Mouse (Mus musculus) kidney, postnatal 14 days (tissue): ENCODE data around the gene Prkd3.

ENCODE experiments used
- DNase-seq: peaks from one replicate; pipeline ENCODE4 v3.0.0; 2022; ENCODE audit warnings: mixed read lengths

Gene Prkd3

GRCm38 (mm10) chr17:79020208-79020983, at the start of gene Prkd3:
Gene Prkd3 (minus strand): TSS chr17:79020816.
- DNase-seq, result peak; percentile 82

GRCm38 (mm10) chr17:79069766-79070480, 49.3 kb upstream of the Prkd3 start:
- DNase-seq, result no peak

- no peak for DNase-seq
Measured at GRCm38 (mm10) chr17:79069019-79069418, 48.4 kb upstream of the Prkd3 start.

DNA sequence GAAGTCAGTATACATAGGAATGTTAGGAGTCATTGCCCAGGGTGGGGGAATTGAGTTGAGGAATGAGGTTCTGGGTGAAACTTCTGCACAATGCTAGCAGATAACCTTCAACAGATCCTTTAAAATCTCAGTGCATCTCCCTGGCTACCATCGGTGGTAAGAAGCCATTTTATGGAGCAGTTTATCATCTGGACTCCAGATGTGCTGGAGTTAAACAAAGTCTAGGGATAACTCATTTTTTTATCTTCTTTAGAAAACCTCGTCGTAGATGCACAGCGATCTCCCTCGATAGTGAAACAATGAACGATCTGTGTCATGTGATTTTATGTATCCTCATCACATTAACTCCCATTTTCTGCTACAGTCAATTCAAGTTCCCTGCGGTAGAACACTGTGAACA, 48.0 kb upstream of the Prkd3 start:
- DNase-seq, result no peak

GRCm38 (mm10) chr17:79064250-79064649, 43.6 kb upstream of the Prkd3 start:
- no peak for DNase-seq

DNA sequence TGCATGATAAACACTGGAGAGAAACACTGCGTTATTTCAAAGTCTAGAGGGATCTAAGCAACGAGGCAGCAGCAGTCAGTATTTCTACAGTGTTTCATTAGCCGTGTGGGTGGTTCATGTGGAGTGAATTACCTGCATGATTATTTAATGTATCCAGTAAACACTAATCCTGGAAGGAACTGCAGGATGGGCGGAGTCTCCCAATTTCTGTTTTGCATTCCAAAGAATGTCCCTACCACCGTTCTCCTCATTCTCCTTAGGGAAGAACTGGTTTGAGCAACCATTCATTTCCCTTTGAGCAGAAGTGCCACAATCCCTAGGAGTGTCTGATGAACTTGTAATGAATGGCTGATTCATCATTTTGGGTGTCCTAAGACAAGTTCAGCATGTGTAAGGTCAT, 39.6 kb upstream of the Prkd3 start:
- DNase-seq, result no peak

DNA sequence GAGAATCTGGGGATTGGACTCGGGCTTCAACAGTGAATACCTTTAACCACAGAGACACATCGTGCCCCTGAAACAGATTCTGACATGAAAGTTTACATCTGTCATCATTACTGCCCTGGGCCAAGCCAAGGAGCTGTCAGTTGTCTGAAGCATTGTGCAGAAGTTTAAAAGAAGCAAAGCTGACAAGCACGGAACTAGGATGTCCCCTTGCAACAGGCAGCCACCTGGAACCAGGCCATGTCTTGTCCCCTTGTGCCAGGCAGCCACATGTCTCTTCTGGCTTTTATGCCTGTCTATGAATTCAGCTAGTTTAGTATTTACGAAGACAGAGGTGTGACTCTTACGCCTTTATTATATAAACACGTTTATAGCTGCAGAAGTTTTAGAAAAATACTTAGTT, 37.7 kb upstream of the Prkd3 start:
- no peak for DNase-seq

GRCm38 (mm10) chr17:79052088-79052812, 31.6 kb upstream of the Prkd3 start:
- peak; percentile 62 for DNase-seq

DNA sequence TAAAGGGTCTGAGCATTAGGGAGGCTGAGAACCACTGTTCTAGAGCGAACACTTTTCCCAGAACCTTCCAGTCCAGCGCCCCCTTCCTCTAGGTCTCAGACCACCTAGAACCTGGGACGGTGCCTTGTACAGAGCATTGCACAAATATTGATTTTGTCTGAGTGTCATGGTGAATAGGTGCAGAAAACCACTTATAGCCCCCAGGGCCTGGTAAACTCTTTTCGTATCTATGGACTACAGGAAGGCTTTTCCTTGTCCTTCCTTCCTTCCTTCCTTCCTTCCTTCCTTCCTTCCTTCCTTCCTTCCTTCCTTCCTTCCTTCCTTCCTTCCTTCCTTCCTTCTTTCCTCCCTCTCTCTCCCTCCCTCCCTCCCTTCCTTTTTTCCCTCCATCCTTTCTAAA, 31.0 kb upstream of the Prkd3 start, which contains the start of gene Qpct:
TSS of gene Qpct (plus strand) at position 301 of the 400 bp plus-strand sequence.
- DNase-seq, result no peak

- no peak for DNase-seq
Measured at GRCm38 (mm10) chr17:79043705-79044104, 23.1 kb upstream of the Prkd3 start.

DNA sequence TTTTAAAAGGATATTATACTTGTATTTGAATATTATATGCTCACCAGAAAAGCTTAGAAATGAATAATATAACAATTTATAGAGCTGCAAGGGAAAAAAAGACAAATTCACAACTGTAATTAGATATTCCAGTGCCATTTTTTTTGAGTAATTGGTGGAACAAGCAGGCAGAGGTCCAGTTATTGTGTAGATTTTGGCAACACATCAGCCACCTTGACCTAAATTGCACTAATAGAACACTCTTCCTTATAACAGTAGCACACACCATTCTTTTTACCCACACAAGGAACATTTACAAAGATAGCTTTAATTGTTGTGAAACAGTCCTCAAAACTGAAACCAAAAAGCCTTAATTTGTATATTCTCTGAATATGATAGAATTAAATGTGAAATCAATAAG, 19.0 kb upstream of the Prkd3 start:
- DNase-seq, result no peak

GRCm38 (mm10) chr17:79032782-79033181, 12.2 kb upstream of the Prkd3 start:
- no peak for DNase-seq

DNA sequence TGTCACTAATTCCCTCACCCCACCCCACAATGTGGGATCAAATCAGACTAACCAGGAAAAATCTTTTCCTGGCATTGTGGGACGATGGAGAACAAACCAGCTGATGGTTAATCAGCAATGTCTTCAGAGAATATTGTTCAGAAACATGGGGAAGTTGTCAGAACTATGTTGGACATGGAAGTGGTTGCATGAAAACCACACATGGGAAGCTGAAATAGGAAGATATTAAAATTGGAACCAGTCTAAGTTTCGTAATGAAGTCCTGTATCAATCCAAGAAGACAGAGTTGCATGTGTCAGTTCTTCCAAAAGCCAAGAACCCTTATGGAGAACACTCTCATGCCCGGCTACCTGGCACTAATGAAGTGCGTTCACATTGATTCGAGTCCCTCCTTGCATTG, 11.0 kb upstream of the Prkd3 start:
- no peak for DNase-seq

DNA sequence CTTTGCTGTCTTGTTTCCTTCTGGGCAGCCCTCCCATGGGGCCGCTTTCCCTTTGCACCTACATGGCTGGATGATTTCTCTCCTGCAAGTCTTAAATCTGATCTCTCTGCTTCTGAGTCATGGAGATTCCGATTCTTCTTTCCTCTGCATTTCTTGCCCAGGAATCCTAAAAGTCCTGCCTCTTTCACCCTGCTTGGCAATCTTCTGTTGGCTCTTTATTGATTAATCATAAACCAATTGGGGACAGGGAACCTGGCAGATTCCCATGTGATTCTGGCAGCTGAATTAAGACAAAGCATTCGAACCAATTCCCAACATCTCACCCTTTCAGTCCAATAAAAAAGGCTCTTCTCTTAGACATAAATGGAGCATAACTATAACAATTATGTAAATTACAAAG, 8.6 kb upstream of the Prkd3 start:
- no peak for DNase-seq

- DNase-seq, result no peak
Measured at GRCm38 (mm10) chr17:79024544-79024943, 3.9 kb upstream of the Prkd3 start.

- DNase-seq, result no peak
Measured at GRCm38 (mm10) chr17:79022746-79023145, 2.1 kb upstream of the Prkd3 start.

DNA sequence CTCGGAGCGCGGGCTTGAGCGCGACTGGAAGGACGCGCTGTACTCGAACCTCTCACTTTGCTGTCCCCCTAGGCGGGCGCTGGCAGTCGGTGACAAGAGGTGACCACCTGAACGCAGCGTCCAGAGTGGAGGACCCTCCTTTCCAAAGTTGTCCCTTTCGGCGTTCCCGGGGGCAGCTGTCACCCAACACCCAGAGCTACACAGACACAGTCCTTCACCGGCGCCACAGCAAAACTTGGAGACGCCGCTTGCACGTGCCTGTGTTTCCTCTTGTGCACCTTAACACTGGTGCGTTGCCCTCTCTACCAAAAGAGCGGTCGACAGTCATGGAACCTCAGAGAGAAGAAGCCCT, 344 bp upstream of the Prkd3 start:
- DNase-seq, result no peak

DNA sequence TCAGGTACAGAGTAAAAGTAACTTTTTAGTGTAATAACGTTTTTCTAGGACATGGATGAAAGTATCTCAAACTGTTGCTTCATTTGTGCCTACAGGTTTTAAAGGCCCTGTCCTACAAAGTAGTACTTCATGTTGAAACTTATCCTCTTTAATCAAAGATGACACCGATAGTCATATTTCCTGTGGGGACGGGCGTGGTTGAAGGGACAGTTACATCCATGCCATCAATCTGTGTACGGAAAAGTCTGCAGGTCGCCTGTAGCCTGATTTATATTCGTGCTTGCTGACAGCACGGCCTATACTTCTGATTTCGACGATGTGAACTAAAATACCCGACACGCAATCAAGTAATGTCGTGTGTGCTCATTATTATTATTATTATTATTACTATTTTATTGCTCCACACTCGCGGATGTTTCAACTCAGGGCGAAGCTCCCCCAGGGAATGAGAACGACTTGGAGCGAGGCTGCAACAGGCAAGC, 849 bp downstream of the Prkd3 start:
- peak; percentile 24 for DNase-seq

GRCm38 (mm10) chr17:79018422-79018821, 2.2 kb downstream of the Prkd3 start:
- no peak for DNase-seq

DNA sequence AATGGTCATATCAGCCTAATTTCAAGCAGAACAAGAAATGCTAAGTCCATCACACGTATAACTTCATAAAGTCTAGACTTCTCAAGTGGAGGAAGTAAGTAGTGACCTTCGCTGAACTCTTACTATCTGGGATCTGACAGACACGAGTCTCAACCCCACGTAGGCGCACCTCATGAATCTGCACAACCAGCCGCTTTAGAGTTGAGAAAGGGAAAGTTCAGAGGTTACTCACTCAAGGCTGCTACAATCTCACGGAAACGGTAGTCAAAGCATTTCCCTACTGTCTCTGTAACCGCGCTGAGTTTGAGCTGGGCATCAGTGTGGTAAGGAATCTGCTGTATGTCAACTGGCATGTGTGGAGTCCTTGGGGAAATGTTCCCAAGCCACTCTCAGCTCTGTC, 4.8 kb downstream of the Prkd3 start:
- no peak for DNase-seq

DNA sequence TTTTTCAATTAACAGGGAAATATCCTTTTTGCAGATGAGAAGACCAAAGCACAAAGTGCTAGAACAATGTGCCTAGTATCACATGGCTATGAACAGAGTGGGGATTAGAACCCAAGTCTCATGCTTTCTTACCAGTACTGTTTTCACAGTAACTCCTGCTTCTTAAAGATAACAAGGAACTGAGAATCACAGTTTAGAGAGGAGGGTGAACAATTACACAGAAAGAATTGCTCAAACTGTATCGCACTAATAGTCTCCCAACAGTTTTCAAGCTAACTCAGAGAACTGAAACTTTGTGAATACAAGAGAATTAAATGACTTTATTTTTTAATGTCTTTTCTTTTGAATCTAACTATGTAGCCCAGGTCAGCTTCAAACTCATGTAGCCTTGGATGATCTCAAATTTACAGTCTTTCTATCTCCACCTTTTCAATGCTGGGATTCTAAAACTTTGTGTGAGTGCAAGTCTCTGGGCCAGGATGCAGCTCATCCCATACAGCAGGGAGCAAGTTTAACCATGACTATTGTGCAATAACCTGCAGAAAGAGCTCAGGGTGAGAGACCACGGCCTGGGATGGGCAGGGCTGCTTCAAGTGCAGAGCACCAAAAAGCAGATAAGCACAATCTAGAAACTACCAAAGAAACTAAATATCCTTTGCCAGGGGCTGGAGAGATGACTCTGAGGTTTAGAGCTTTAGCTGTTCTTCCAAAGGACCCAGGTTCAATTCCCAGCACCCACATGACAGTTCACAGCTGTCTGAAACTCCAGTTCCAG, 5.5 kb downstream of the Prkd3 start:
- no peak for DNase-seq

DNA sequence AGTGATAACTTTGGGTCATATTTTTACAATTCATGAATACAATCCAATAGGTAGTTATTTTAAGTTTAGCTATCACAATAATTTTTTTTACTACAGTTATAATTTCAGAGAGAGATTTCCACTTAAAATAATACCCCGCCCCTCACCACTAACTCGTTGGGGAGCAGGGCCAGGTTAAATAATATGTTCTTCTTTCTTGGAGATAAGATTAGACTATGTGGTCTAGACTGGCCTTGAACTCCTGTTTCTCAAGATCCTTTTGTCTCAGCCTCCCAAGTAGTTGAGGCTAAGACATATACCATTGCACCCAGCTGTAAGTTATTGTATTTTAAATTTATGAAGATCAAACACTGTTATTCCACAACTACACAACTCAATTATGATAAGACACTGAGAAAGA, 7.0 kb downstream of the Prkd3 start:
- no peak for DNase-seq

DNA sequence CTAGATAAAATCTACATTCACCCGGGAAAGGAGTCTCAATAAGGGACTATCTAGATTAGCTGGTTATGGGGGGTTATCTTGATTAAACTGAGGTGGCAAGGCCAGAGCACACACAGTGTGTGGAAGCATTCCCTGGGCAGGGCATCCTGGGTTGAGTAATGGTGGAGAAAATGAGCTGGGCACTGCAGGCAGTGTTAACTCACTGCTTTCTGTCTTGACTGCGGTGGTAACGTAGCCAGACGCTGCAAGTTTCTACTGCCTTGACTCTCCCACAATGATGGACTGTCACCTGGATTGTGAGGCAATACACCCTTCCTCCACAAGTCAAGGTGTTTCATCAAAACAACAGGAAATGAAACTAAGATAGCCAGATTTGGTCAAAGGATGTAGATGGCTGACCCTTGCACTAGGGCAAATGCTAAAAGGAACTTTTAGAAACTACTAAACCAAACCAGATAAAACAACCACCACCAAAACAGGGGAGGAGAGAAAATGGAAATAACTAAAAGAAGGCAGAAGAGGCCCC, 20.8 kb downstream of the Prkd3 start:
- no peak for DNase-seq
